Mouse (Mus musculus): ENCODE measurements at regions not wholly inside any gene's neighbourhood (a gene's known extent, or its start where the extent isn't known, plus 50 kb on each side); places are given as distances from the start of the nearest gene placed in this dataset.
"Not testable (repeated sequence)": the region's sequence is repeated elsewhere in the genome, so short reads cannot be mapped to it uniquely, and the experiment has no call there.

GRCm38 (mm10) chr3:41504867-41505266, 50.7 kb upstream of the Jade1 start:
- no peaks in the 10 kb centered on the region for H3K27me3 ChIP-seq
- ATAC-seq (replicated peaks; ENCODE audit: low FRiP score) = no peak
- no peak overlapping the region for H3K4me3 ChIP-seq (replicated peaks)
- H3K27ac ChIP-seq = no peak overlapping the region
- H3K4me1 ChIP-seq = 0 out of 2 replicates have a peak, but pooled peaks cover 7% of the 10 kb centered on the region
- no peak overlapping the region for H3K9ac ChIP-seq
- no peaks in the 10 kb centered on the region for H3K36me3 ChIP-seq
- H3K4me2 ChIP-seq = no peak overlapping the region
- no peaks in the 10 kb centered on the region for H3K9me3 ChIP-seq (replicated peaks)
- 92% methylated on average over 4 of the region's 4 CpGs for WGBS

- Histone ChIP-seq H3K9ac (no peak overlapping the region), H3K36me3 (no peaks in the 10 kb centered on the region), H3K4me1 (peaks cover 6% of the 10 kb centered on the region; the same call in 1 of the 2 replicates), H3K4me2 (no peak overlapping the region), H3K4me3 (replicated peaks) (no peak overlapping the region), H3K9me3 (replicated peaks) (no peaks in the 10 kb centered on the region), H3K27me3 (no peaks in the 10 kb centered on the region), H3K27ac (no peak overlapping the region)
- WGBS = 84% methylated on average over 3 of the region's 3 CpGs
- ATAC-seq (replicated peaks; ENCODE audit: low FRiP score) = no peak
These were observed 53.4 kb upstream of the Jade1 start for GRCm38 (mm10) chr3:41502161-41502560.

DNA sequence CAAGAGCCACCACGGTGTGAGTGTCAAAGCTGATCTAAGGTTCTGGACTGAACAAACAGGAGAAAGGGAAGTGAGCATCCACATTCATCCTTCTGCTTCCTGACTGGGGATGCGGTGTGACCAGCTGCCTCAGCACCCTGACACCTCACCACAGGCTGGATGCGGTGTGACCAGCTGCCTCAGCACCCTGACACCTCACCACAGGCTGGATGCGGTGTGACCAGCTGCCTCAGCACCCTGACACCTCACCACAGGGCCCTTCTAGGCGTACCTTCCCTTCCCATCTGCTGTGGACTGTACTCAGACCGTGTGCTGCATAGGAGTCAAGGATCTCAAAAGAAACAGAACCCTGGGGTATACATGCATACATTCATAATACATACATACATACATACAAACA, 53.9 kb upstream of the Jade1 start:
- 60% methylated on average over 6 of the region's 6 CpGs for WGBS
- H3K4me2 ChIP-seq; H3K9me3 ChIP-seq (replicated peaks); H3K27ac ChIP-seq; ATAC-seq (replicated peaks; ENCODE audit: low FRiP score); H3K4me3 ChIP-seq (replicated peaks); H3K9ac ChIP-seq; H3K27me3 ChIP-seq; H3K4me1 ChIP-seq; H3K36me3 ChIP-seq: not testable (repeated sequence)

- WGBS = 67% methylated on average over 6 of the region's 6 CpGs
- peaks cover 6% of the 10 kb centered on the region; the same call in 1 of the 2 replicates for H3K4me1 ChIP-seq
- no peaks in the 10 kb centered on the region for H3K36me3 ChIP-seq
- no peak overlapping the region for H3K9ac ChIP-seq
- no peak for ATAC-seq (replicated peaks; ENCODE audit: low FRiP score)
- no peaks in the 10 kb centered on the region for H3K9me3 ChIP-seq (replicated peaks)
- no peaks in the 10 kb centered on the region for H3K27me3 ChIP-seq
- H3K4me3 ChIP-seq (replicated peaks) = no peak overlapping the region
- no peak overlapping the region for H3K4me2 ChIP-seq
- H3K27ac ChIP-seq = no peak overlapping the region
These were observed 54.4 kb upstream of the Jade1 start for GRCm38 (mm10) chr3:41501124-41501523.

DNA sequence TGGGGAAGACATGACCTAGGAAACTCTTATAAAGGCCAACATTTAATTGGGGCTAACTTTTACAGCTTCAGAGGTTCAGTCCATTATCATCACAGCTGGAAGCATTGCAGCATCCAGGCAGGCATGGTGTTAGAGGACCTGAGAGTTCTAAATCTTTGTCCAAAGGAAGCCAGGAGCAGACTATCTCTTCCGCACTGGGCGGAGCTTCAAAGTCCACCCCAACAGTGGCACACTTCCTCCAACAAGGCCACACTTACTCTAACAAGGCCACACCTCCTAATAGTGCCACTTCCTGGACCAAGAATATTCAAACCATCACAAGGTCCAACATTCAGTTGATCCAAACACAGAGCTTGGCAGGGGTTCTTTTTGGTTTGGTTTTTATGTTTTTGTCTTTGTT, 55.9 kb upstream of the Jade1 start:
- no peaks in the 10 kb centered on the region for H3K9me3 ChIP-seq (replicated peaks)
- H3K4me3 ChIP-seq (replicated peaks) = no peak overlapping the region
- no peaks in the 10 kb centered on the region for H3K36me3 ChIP-seq
- H3K27me3 ChIP-seq = no peaks in the 10 kb centered on the region
- H3K9ac ChIP-seq = no peak overlapping the region
- 90% methylated on average over 2 of the region's 2 CpGs for WGBS
- H3K4me1 ChIP-seq = peaks cover 6% of the 10 kb centered on the region; the same call in 1 of the 2 replicates
- H3K4me2 ChIP-seq = no peak overlapping the region
- H3K27ac ChIP-seq = no peak overlapping the region
- ATAC-seq (replicated peaks; ENCODE audit: low FRiP score) = no peak

- no peak overlapping the region for H3K9ac ChIP-seq
- H3K36me3 ChIP-seq = no peaks in the 10 kb centered on the region
- peak overlapping the region; percentile 41; the same call in 1 of the 2 replicates for H3K27ac ChIP-seq
- peak; percentile 75 for ATAC-seq (replicated peaks; ENCODE audit: low FRiP score)
- H3K4me2 ChIP-seq = no peak overlapping the region
- WGBS = 42% methylated on average over 7 of the region's 7 CpGs
- H3K4me3 ChIP-seq (replicated peaks) = no peak overlapping the region
- no peaks in the 10 kb centered on the region for H3K9me3 ChIP-seq (replicated peaks)
- H3K4me1 ChIP-seq = peaks cover 6% of the 10 kb centered on the region; the same call in 1 of the 2 replicates
- H3K27me3 ChIP-seq = no peaks in the 10 kb centered on the region
These were observed 56.7 kb upstream of the Jade1 start for GRCm38 (mm10) chr3:41498791-41499190.

- Histone ChIP-seq H3K4me2 (no peak overlapping the region), H3K4me1 (peaks cover 6% of the 10 kb centered on the region; the same call in 1 of the 2 replicates), H3K27ac (no peak overlapping the region), H3K9me3 (replicated peaks) (no peaks in the 10 kb centered on the region), H3K9ac (no peak overlapping the region), H3K27me3 (no peaks in the 10 kb centered on the region), H3K4me3 (replicated peaks) (no peak overlapping the region), H3K36me3 (no peaks in the 10 kb centered on the region)
- WGBS = 79% methylated on average over 8 of the region's 8 CpGs
- ATAC-seq (replicated peaks; ENCODE audit: low FRiP score) = no peak
These were observed 57.8 kb upstream of the Jade1 start for GRCm38 (mm10) chr3:41497771-41498170.

- Histone ChIP-seq H3K4me1 (peaks cover 6% of the 10 kb centered on the region; the same call in 1 of the 2 replicates), H3K27ac (no peak overlapping the region), H3K27me3 (no peaks in the 10 kb centered on the region), H3K9ac (no peak overlapping the region), H3K4me2 (no peak overlapping the region), H3K4me3 (replicated peaks) (no peak overlapping the region), H3K9me3 (replicated peaks) (no peaks in the 10 kb centered on the region), H3K36me3 (no peaks in the 10 kb centered on the region)
- no peak for ATAC-seq (replicated peaks; ENCODE audit: low FRiP score)
- 59% methylated on average over 12 of the region's 13 CpGs for WGBS
These were observed 58.4 kb upstream of the Jade1 start for GRCm38 (mm10) chr3:41496931-41497710.

DNA sequence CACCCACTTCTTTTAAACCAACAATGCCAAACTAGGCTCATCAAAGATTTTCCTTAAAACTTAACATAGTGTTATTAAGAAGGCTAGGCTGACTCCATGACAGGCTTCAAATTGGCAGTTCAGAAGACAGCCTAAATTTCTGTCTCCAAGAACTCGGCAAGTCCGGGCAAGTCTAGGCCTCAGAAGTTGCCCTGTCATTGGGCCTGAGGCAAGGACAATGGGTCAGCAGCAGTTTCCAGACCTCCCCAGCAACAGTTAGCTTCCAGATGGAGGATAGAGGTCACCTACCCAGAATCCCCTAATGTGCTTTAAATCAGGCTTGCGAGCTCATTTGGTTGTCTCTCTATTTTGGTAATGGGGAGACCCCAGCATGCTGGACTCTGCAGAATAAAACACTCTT, 59.6 kb upstream of the Jade1 start:
- ATAC-seq (replicated peaks; ENCODE audit: low FRiP score) = no peak
- no peaks in the 10 kb centered on the region for H3K27me3 ChIP-seq
- H3K9ac ChIP-seq = no peak overlapping the region
- no peaks in the 10 kb centered on the region for H3K9me3 ChIP-seq (replicated peaks)
- no peaks in the 10 kb centered on the region for H3K36me3 ChIP-seq
- 80% methylated on average over 3 of the region's 3 CpGs for WGBS
- peaks cover 6% of the 10 kb centered on the region; the same call in 1 of the 2 replicates for H3K4me1 ChIP-seq
- H3K4me2 ChIP-seq = no peak overlapping the region
- H3K27ac ChIP-seq = no peak overlapping the region
- H3K4me3 ChIP-seq (replicated peaks) = no peak overlapping the region

- ATAC-seq (replicated peaks; ENCODE audit: low FRiP score) = no peak
- Histone ChIP-seq H3K27me3 (no peaks in the 10 kb centered on the region), H3K4me3 (replicated peaks) (no peak overlapping the region), H3K9me3 (replicated peaks) (no peaks in the 10 kb centered on the region), H3K27ac (no peak overlapping the region), H3K9ac (no peak overlapping the region), H3K36me3 (no peaks in the 10 kb centered on the region), H3K4me1 (peaks cover 6% of the 10 kb centered on the region; the same call in 1 of the 2 replicates), H3K4me2 (no peak overlapping the region)
- 82% methylated on average over 5 of the region's 5 CpGs for WGBS
These were observed 60.4 kb upstream of the Jade1 start for GRCm38 (mm10) chr3:41495097-41495496.

DNA sequence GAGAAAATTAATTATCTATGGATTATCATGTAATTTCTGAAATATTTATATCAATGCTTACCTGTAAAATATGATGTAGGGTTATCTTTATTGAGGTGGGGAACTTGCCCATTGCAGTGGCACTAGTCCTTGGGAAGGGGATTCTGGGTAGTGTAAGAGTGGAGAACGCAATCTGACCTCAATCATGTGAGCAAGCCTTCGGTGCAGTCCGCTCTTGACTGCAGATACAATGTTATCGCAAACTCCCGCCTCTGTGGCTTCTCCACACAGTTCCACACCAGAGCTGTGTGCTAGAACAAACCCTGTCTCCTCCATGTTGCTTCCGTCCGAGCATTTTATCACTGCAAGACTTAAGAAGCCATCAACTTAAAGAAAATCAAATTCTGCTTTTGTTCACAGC, 62.1 kb upstream of the Jade1 start:
- 92% methylated on average over 7 of the region's 7 CpGs for WGBS
- Histone ChIP-seq H3K4me2 (no peak overlapping the region), H3K4me1 (peaks cover under 1% of the 10 kb centered on the region; the same call in 1 of the 2 replicates), H3K27me3 (no peaks in the 10 kb centered on the region), H3K9me3 (replicated peaks) (no peaks in the 10 kb centered on the region), H3K4me3 (replicated peaks) (no peak overlapping the region), H3K36me3 (no peaks in the 10 kb centered on the region), H3K9ac (no peak overlapping the region), H3K27ac (no peak overlapping the region)
- no peak for ATAC-seq (replicated peaks; ENCODE audit: low FRiP score)

GRCm38 (mm10) chr3:41492727-41493392, 62.7 kb upstream of the Jade1 start:
- Histone ChIP-seq H3K4me2 (no peak overlapping the region), H3K9ac (no peak overlapping the region), H3K9me3 (replicated peaks) (no peaks in the 10 kb centered on the region), H3K27me3 (no peaks in the 10 kb centered on the region), H3K36me3 (no peaks in the 10 kb centered on the region), H3K4me1 (no peaks in the 10 kb centered on the region), H3K27ac (no peak overlapping the region), H3K4me3 (replicated peaks) (no peak overlapping the region)
- ATAC-seq (replicated peaks; ENCODE audit: low FRiP score) = no peak
- WGBS = 88% methylated on average over 13 of the region's 13 CpGs

Measured in kidney, embryonic 15.5 days (tissue).